Mouse (Mus musculus) embryonic facial prominence, embryonic 14.5 days (tissue): ENCODE results near the gene Prdm16. TPM values are rescaled to one million over a fixed set of nuclear protein-coding genes. Genes with fewer than 3 reads are reported as not detected.

ENCODE experiments used
- ATAC-seq: fragments of 200-750 bp; cut with Nextera tagmentation; 2 replicates; pipeline ENCODE4 v1.8.0; 2017; ENCODE audit warnings: low read depth, moderate number of reproducible peaks, moderate TSS enrichment
- DNase-seq: peaks from one replicate; pipeline ENCODE4 v3.0.0-alpha.2; 2015; ENCODE audit warnings: low spot score
- H3K27ac ChIP-seq: fragments of 300-500 bp; sonication (generic); replicated peaks from 2 replicates; pipeline ENCODE4 v1.5.1; 2014; ENCODE audit warnings: low read depth, mild to moderate bottlenecking, low read length, moderate library complexity
- H3K27me3 ChIP-seq: fragments of 300-500 bp; sonication (generic); replicated peaks from 2 replicates; pipeline ENCODE4 v1.6.1; 2014; ENCODE audit warnings: low read length; ENCODE audit not compliant: control insufficient read depth, insufficient read depth
- H3K36me3 ChIP-seq: fragments of 300-500 bp; sonication (generic); 2 replicates; pipeline ENCODE4 v1.6.1; 2014; ENCODE audit warnings: low read length, mixed read lengths; ENCODE audit not compliant: control insufficient read depth, insufficient read depth
- H3K4me1 ChIP-seq: fragments of 300-500 bp; sonication (generic); 2 replicates; pipeline ENCODE4 v1.6.1; 2014; ENCODE audit warnings: antibody characterized with exemption, low read length; ENCODE audit not compliant: control insufficient read depth, insufficient read depth
- H3K4me2 ChIP-seq: fragments of 300-500 bp; sonication (generic); 2 replicates; pipeline ENCODE4 v1.6.1; 2014; ENCODE audit warnings: low read depth, mild to moderate bottlenecking, low read length, moderate library complexity, mixed read lengths
- H3K4me3 ChIP-seq: fragments of 300-500 bp; sonication (generic); 2 replicates; pipeline ENCODE4 v1.5.1; 2014; ENCODE audit warnings: low read depth, mild to moderate bottlenecking, low read length
- H3K9ac ChIP-seq: fragments of 300-500 bp; sonication (generic); 2 replicates; pipeline ENCODE4 v1.6.1; 2014; ENCODE audit warnings: low read depth, mild to moderate bottlenecking, low read length, moderate library complexity, mixed read lengths
- H3K9me3 ChIP-seq: fragments of 300-500 bp; sonication (generic); 2 replicates; pipeline ENCODE4 v1.6.1; 2016; ENCODE audit warnings: low read length; ENCODE audit not compliant: control insufficient read depth
- WGBS: fragments of 180-500 bp; shearing (Covaris S2); extraction: QIAGEN DNeasy Blood & Tissue Kit; methylation state at CpG from one replicate; pipeline ENCODE4 v1.1.7; 2014; 5-methylcytosine and 5-hydroxymethylcytosine counted together
- polyA plus RNA-seq: library from polyadenylated mRNA; unstranded; fragments of >200 nt; fragmentation: Nextera tagmentation; extraction: Ambion mirVana; gene quantifications from 2 replicates; pipeline ENCODE4 v1.2.1, GENCODE M21; 2014

The Prdm16 gene
- polyA plus RNA-seq, 1 experiment from 2014 or later: 12.7 TPM

DNA sequence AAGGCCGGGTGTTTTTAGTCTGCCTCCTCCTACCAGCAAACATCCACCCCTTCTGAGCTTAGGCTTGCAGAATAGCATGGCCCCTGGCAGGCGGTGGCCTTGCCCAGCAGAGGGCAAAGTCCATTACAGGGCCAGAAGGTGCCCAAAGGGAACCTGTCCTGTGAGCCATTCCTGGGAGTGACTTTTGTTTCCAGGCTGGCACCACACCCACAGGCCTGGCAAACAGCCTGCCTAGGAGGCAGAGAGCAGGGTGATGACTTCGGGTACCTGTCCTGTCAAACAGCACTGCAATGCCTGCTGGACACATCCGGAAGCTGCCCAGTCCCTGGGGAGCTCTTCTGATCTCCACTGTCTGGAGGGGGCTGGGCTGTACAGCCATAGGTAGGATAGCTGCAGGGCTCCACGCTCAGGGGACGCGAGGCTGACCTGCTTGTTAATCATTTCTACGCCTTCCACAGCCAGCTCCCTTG, 342.4 kb downstream of the Prdm16 start:
- ATAC-seq (no peak), DNase-seq (no peak)
- WGBS: 33% methylated on average over 8 of the region's 8 CpGs
- H3K4me1 ChIP-seq: peaks cover 12% of the 10 kb centered on the region
- no peaks in the 10 kb centered on the region for H3K9me3 ChIP-seq
- H3K27ac ChIP-seq: no peak overlapping the region
- no peak overlapping the region for H3K4me3 ChIP-seq
- peaks cover 3% of the 10 kb centered on the region; the same call in 1 of the 2 replicates for H3K27me3 ChIP-seq
- no peak overlapping the region for H3K4me2 ChIP-seq
- H3K9ac ChIP-seq: no peak overlapping the region
- H3K36me3 ChIP-seq: no peaks in the 10 kb centered on the region

GRCm38 (mm10) chr4:154293735-154294201, 342.9 kb downstream of the Prdm16 start:
- 24% methylated on average over 4 of the region's 4 CpGs for WGBS
- Histone ChIP-seq H3K27ac (no peak overlapping the region), H3K36me3 (no peaks in the 10 kb centered on the region), H3K4me2 (no peak overlapping the region), H3K4me3 (no peak overlapping the region), H3K27me3 (no peaks in the 10 kb centered on the region), H3K4me1 (peaks cover 12% of the 10 kb centered on the region), H3K9me3 (no peaks in the 10 kb centered on the region), H3K9ac (no peak overlapping the region)
- peak; percentile 30; the same call in 1 of the 2 replicates for ATAC-seq
- DNase-seq: peak; percentile 48

DNA sequence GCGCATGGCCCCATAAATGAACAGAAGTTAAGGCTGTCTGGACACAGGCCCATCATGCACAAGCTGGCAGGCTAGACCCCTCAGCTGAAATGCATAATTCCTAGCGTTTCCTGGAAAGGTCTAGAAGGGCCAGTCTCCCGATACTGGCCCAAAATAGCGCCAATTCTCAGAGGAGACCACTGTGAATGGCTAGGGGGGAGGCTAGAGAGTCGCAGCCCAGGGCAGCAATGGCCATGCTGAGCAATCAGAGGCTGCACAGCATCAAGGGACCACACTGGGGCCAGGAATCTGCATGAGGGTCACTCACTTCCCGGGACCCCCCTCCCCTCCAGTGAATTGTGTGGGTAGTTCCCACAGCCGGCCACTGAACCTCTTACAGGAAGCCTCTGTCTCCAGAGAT, 353.0 kb downstream of the Prdm16 start:
- H3K27ac ChIP-seq: no peak overlapping the region
- 50% methylated on average over 7 of the region's 7 CpGs for WGBS

DNA sequence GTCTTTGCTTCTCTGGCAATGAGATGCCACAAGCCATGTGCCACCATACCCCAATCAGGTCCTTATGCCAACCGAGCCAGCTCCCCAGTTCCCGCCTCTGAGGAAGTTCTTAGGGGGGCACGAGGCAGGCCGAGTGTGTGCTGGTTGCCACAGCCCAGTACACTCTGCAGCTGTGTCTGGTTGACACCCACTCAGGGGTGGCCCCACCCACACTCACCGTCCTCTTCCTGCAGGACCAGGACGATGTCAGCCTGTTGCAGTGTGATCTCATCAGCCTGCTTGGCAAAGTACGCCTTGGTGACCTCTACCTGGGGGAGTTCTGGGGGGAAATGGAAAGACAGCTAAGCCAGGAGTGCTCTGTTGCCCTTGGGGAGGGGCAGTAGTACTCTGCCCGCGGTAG, 357.2 kb downstream of the Prdm16 start:
- Histone ChIP-seq H3K27me3 (no peaks in the 10 kb centered on the region), H3K9me3 (no peaks in the 10 kb centered on the region), H3K36me3 (peaks cover 28% of the 10 kb centered on the region), H3K9ac (no peak overlapping the region), H3K4me3 (no peak overlapping the region), H3K27ac (no peak overlapping the region), H3K4me1 (no peaks in the 10 kb centered on the region), H3K4me2 (no peak overlapping the region)
- no peak for DNase-seq
- ATAC-seq: no peak
- WGBS: 81% methylated on average over 9 of the region's 9 CpGs

More for the DNA sequence above, 353.0 kb downstream of the Prdm16 start:
- Histone ChIP-seq H3K9me3 (no peaks in the 10 kb centered on the region), H3K9ac (no peak overlapping the region), H3K4me3 (no peak overlapping the region), H3K27me3 (no peaks in the 10 kb centered on the region), H3K4me1 (no peaks in the 10 kb centered on the region), H3K36me3 (no peaks in the 10 kb centered on the region), H3K4me2 (no peak overlapping the region)
- DNase-seq (no peak), ATAC-seq (no peak)

GRCm38 (mm10) chr4:154273000-154273399, 363.7 kb downstream of the Prdm16 start:
- Histone ChIP-seq H3K36me3 (peaks cover 74% of the 10 kb centered on the region), H3K9ac (no peak overlapping the region), H3K27me3 (no peaks in the 10 kb centered on the region), H3K4me2 (no peak overlapping the region), H3K9me3 (no peaks in the 10 kb centered on the region), H3K4me3 (no peak overlapping the region), H3K4me1 (no peaks in the 10 kb centered on the region), H3K27ac (no peak overlapping the region)
- ATAC-seq (peak; percentile 38), DNase-seq (peak; percentile 80)
- 48% methylated on average over 3 of the region's 3 CpGs for WGBS

- Histone ChIP-seq H3K36me3 (peaks cover 67% of the 10 kb centered on the region), H3K9me3 (no peaks in the 10 kb centered on the region), H3K27ac (no peak overlapping the region), H3K4me2 (no peak overlapping the region), H3K4me3 (no peak overlapping the region), H3K9ac (no peak overlapping the region), H3K27me3 (no peaks in the 10 kb centered on the region), H3K4me1 (no peaks in the 10 kb centered on the region)
- peak; percentile 30 for DNase-seq
- 42% methylated on average over 9 of the region's 10 CpGs for WGBS
- ATAC-seq: peak; percentile 56
Observed at GRCm38 (mm10) chr4:154269520-154269919, 367.2 kb downstream of the Prdm16 start.

GRCm38 (mm10) chr4:154267511-154267910, 369.2 kb downstream of the Prdm16 start:
- 90% methylated on average over 6 of the region's 6 CpGs for WGBS
- no peak overlapping the region for H3K9ac ChIP-seq
- H3K4me3 ChIP-seq: no peak overlapping the region
- ATAC-seq (no peak), DNase-seq (no peak)
- H3K9me3 ChIP-seq: no peaks in the 10 kb centered on the region
- no peaks in the 10 kb centered on the region for H3K4me1 ChIP-seq
- peaks cover 69% of the 10 kb centered on the region for H3K36me3 ChIP-seq
- no peak overlapping the region for H3K4me2 ChIP-seq
- no peaks in the 10 kb centered on the region for H3K27me3 ChIP-seq
- no peak overlapping the region for H3K27ac ChIP-seq

Other genes starting within 250 kb of the Prdm16 start
- not detected in 2 replicates for gene Actrt2, start 31.0 kb upstream of the Prdm16 start, polyA plus RNA-seq
- gene Ttc34, start 200.6 kb upstream of the Prdm16 start, polyA plus RNA-seq: 0.22 and 0.45 TPM in 2 replicates
- 0.32 and 0.45 TPM in 2 replicates for gene Mmel1, start 232.7 kb upstream of the Prdm16 start, polyA plus RNA-seq